Mouse (Mus musculus): ENCODE data around the gene Ubqln4. TPM values are rescaled to one million over a fixed set of nuclear protein-coding genes. Genes with fewer than 3 reads are reported as not detected.
"Not testable (repeated sequence)": the region's sequence is repeated elsewhere in the genome, so short reads cannot be mapped to it uniquely, and the experiment has no call there.

The Ubqln4 gene
- total and polyA plus RNA-seq, 3 experiments = 43.6 to 171 (median 83.0) TPM

DNA sequence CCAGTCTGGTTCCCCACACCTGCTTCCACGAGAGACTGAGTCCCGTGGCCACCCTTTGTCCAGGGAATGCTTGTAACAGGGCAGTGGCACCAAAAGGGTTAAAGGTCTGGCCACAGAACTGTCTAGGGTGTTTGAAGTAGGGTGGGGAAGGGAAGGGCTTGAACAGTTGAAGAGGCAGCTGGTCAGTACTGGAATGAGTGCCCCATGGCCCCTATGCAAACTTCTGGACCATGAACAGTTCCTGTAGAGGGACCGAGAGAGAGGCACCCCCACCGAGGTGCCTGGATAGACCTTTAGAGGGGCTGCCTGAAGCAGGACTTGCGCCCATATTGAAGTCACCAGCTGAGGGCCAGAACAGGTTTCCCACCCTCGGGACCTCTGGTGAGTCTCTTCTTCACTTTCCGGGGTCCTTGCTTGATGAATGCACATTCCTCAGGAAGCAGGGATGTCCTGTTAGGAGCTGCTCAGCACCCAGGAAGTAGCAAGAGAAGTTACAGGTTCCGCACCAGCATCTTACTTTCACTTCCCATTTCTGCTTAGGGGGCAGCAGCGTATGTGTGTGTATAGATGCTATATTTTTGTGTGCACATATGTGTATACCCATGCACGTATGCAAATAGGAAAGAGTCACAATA, 39.5 kb downstream of the Ubqln4 start (continued):
- no peak for TF ChIP-seq TCF12 (IDR thresholded peaks at IDR 0.05; ENCODE audit: low read depth, low read length)
- TF ChIP-seq MAZ (IDR thresholded peaks at IDR 0.05; ENCODE audit: low read depth, low read length) = peak; percentile 70; the same call in 1 of the 2 replicates

GRCm38 (mm10) chr3:88593893-88594580, 40.5 kb downstream of the Ubqln4 start:
- H3K36me3 ChIP-seq (ENCODE audit: control insufficient read depth in 1 of 2, insufficient read depth in 2 of 2, low read length in 2 of 2) = peaks cover 0 to 4% of the 10 kb centered on the region in 2 experiments; a peak in 2 of 4 replicates
- H3K9me3 ChIP-seq (replicated peaks; ENCODE audit: insufficient read depth, low read length) = no peaks in the 10 kb centered on the region
- H3K27me3 ChIP-seq (ENCODE audit: control insufficient read depth in 1 of 2, insufficient read depth in 2 of 2, low read length in 2 of 2) = no peaks in the 10 kb centered on the region
- no peak overlapping the region for H3K9ac ChIP-seq (ENCODE audit: control insufficient read depth, low read depth, low read length, poor library complexity, severe bottlenecking)
- no peak for DNase-seq (ENCODE audit: low read depth, low spot score)
- TF ChIP-seq MYB (IDR thresholded peaks at IDR 0.05; ENCODE audit: low read depth, low read length) (no peak), NRF1 (IDR thresholded peaks at IDR 0.05; ENCODE audit: insufficient read depth, low read depth, low read length, poor library complexity, severe bottlenecking) (no peak), ETS1 (IDR thresholded peaks at IDR 0.05; ENCODE audit: low read depth, low read length) (0 out of 2 replicates have a peak, but pooled peaks have one; percentile 3), POLR2AphosphoS5 (IDR thresholded peaks at IDR 0.05; ENCODE audit: borderline replicate concordance, low read depth, low read length) (no peak), HCFC1 (IDR thresholded peaks at IDR 0.05; ENCODE audit: low read depth, low read length) (no peak), BHLHE40 (IDR thresholded peaks at IDR 0.05; ENCODE audit: borderline replicate concordance, low read depth, low read length) (no peak), MAZ (IDR thresholded peaks at IDR 0.05; ENCODE audit: low read depth, low read length) (no peak), KAT2A (conservative IDR thresholded peaks at IDR 0.05; ENCODE audit: low read depth, low read length) (no peak), SMC3 (IDR thresholded peaks at IDR 0.05; ENCODE audit: low read depth, low read length) (no peak)
- H3K4me1 ChIP-seq (ENCODE audit: control insufficient read depth in 1 of 2, insufficient read depth in 2 of 2, low read length in 2 of 2) = peaks cover 0 to 20% of the 10 kb centered on the region in 2 experiments; a peak in 2 of 4 replicates
- peak overlapping the region in 1 of 2 experiments; percentile 86; a peak in 1 of 4 replicates for H3K4me3 ChIP-seq (ENCODE audit: control insufficient read depth in 1 of 2, insufficient read depth in 1 of 2, low read depth in 2 of 2, low read length in 2 of 2)
- no peaks in the 10 kb centered on the region; the same call in 1 of the 2 replicates for H3K79me2 ChIP-seq (ENCODE audit: control insufficient read depth, insufficient read depth, low read length, poor library complexity)
- no peak overlapping the region for H3K27ac ChIP-seq (ENCODE audit: control insufficient read depth, low read depth, low read length)

GRCm38 (mm10) chr3:88596547-88596946, 43.0 kb downstream of the Ubqln4 start:
- H3K79me2 ChIP-seq (ENCODE audit: control insufficient read depth, insufficient read depth, low read length, poor library complexity); H3K9ac ChIP-seq (ENCODE audit: control insufficient read depth, low read depth, low read length, poor library complexity, severe bottlenecking); DNase-seq (ENCODE audit: low read depth, low spot score); H3K27ac ChIP-seq (ENCODE audit: control insufficient read depth, low read depth, low read length); H3K27me3 ChIP-seq (ENCODE audit: control insufficient read depth in 1 of 2, insufficient read depth in 2 of 2, low read length in 2 of 2); H3K36me3 ChIP-seq (ENCODE audit: control insufficient read depth in 1 of 2, insufficient read depth in 2 of 2, low read length in 2 of 2); H3K4me3 ChIP-seq (ENCODE audit: control insufficient read depth in 1 of 2, insufficient read depth in 1 of 2, low read depth in 2 of 2, low read length in 2 of 2); H3K9me3 ChIP-seq (replicated peaks; ENCODE audit: insufficient read depth, low read length): not testable (repeated sequence)
- H3K4me1 ChIP-seq (ENCODE audit: control insufficient read depth in 1 of 2, insufficient read depth in 2 of 2, low read length in 2 of 2) = peaks cover 0 to 19% of the 10 kb centered on the region in 2 experiments; a peak in 2 of 4 replicates

All from MEL (cell line).